Mouse (Mus musculus) olfactory bulb, adult 2 months (tissue): ENCODE results near the gene Chrm1. TPM values are rescaled to one million over a fixed set of nuclear protein-coding genes. Genes with fewer than 3 reads are reported as not detected.

Experiments
- H3K27ac ChIP-seq: fragments of 200-500 bp; 2 replicates; pipeline ENCODE4 v1.5.1; 2012; ENCODE audit warnings: low read depth, low read length; ENCODE audit not compliant: insufficient read depth
- H3K4me1 ChIP-seq: fragments of 200-500 bp; 2 replicates; pipeline ENCODE4 v1.6.1; 2012; ENCODE audit warnings: low read length; ENCODE audit not compliant: control insufficient read depth, insufficient read depth
- H3K4me3 ChIP-seq: fragments of 200-500 bp; 2 replicates; pipeline ENCODE4 v1.5.1; 2012; ENCODE audit warnings: mild to moderate bottlenecking, low read depth, low read length, moderate library complexity; ENCODE audit not compliant: insufficient read depth
- CTCF ChIP-seq: fragments of 200-500 bp; IDR thresholded peaks from 2 replicates; pipeline ENCODE4 v1.5.1; 2012; ENCODE audit warnings: low read depth, mild to moderate bottlenecking, low read length, moderate library complexity; ENCODE audit not compliant: insufficient read depth
- POLR2A ChIP-seq: fragments of 200-500 bp; IDR thresholded peaks from 2 replicates; pipeline ENCODE4 v1.6.1; 2012; ENCODE audit warnings: mild to moderate bottlenecking, low read depth, low read length, moderate library complexity; ENCODE audit not compliant: insufficient read depth
- WGBS: fragments of 180-500 bp; shearing (Covaris S2); methylation state at CpG from one replicate; pipeline ENCODE4 v1.1.7; 2018; 5-methylcytosine and 5-hydroxymethylcytosine counted together
- polyA plus RNA-seq: library from polyadenylated mRNA; stranded (reverse); fragments of >200 nt; gene quantifications from 2 replicates; pipeline ENCODE4 v1.2.4, GENCODE M21; 2012; ENCODE audit warnings: low replicate concordance; ENCODE audit not compliant: missing spikeins, insufficient read depth, insufficient read length

Gene Chrm1
- polyA plus RNA-seq, 1 experiment, result not detected

GRCm38 (mm10) chr19:8705026-8705708 is 41.6 kb downstream of the Chrm1 start:
- 82% methylated on average over 6 of the region's 6 CpGs for WGBS
- TF ChIP-seq CTCF (no peak), POLR2A (no peak)
- no peak overlapping the region for H3K27ac ChIP-seq
- no peaks in the 10 kb centered on the region for H3K4me1 ChIP-seq
- no peak overlapping the region for H3K4me3 ChIP-seq

- Histone ChIP-seq H3K4me3 (no peak overlapping the region), H3K4me1 (no peaks in the 10 kb centered on the region), H3K27ac (no peak overlapping the region)
- WGBS, result 68% methylated on average over 7 of the region's 7 CpGs
- TF ChIP-seq CTCF, result no peak
- no peak for TF ChIP-seq POLR2A
These were observed 42.6 kb downstream of the Chrm1 start for GRCm38 (mm10) chr19:8706132-8706667.

GRCm38 (mm10) chr19:8706930-8707329 is 43.3 kb downstream of the Chrm1 start:
- Histone ChIP-seq H3K4me3 (no peak overlapping the region), H3K27ac (no peak overlapping the region), H3K4me1 (peaks cover 3% of the 10 kb centered on the region; the same call in 1 of the 2 replicates)
- WGBS, result 97% methylated on average over 7 of the region's 7 CpGs
- TF ChIP-seq CTCF (no peak), POLR2A (no peak)

- Histone ChIP-seq H3K27ac (no peak overlapping the region), H3K4me3 (no peak overlapping the region)
- WGBS, result 92% methylated on average over 8 of the region's 8 CpGs
These were observed 45.4 kb downstream of the Chrm1 start for GRCm38 (mm10) chr19:8708954-8709353.

DNA sequence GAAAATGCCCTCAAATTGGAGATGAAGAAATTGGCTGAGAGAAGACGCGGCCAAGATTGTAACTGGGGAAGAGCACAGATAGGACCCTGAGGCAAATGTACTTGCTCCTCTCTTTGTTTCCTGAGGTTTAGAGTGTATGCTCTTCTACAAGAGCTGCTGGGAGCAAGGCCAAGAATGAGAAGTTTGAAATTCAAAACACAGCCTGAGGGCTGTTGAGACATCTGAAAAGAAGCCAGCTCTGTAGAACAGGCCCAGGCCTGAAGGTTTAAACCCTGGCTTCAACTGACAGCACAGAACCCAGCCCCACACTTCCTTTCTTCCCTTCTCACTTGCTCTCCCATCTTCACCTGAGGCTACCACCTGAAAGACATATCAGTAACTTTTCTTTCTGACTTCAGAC is 46.5 kb downstream of the Chrm1 start:
- 57% methylated on average over 2 of the region's 2 CpGs for WGBS
- Histone ChIP-seq H3K27ac (no peak overlapping the region), H3K4me3 (no peak overlapping the region), H3K4me1 (peaks cover 6% of the 10 kb centered on the region)
- no peak for TF ChIP-seq CTCF

More at GRCm38 (mm10) chr19:8708954-8709353, 45.4 kb downstream of the Chrm1 start:
- TF ChIP-seq CTCF, result no peak
- TF ChIP-seq POLR2A, result no peak
- peaks cover 5% of the 10 kb centered on the region for H3K4me1 ChIP-seq

DNA sequence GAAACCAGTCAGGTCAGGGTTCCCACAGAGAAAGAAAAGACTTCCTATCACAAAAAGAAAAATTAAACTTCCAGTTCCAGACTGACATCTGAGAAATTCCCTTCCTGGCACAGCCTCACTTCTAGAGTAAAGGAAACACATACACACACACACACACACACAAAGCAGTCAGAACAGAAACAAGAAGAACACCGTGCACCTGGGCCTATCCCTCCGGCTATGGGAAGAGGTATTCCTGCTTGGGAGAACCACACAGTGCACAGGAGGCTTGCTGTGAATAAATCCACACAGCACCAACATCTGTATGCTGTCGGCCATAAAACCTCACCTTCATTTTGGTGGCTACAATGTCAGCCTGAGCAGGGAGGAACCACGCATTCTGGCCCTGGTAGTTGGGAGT is 47.9 kb downstream of the Chrm1 start:
- no peak overlapping the region for H3K27ac ChIP-seq
- H3K4me3 ChIP-seq, result peak overlapping the region; percentile 9
- TF ChIP-seq POLR2A (no peak), CTCF (no peak)
- peaks cover 6% of the 10 kb centered on the region for H3K4me1 ChIP-seq
- 40% methylated on average over 4 of the region's 4 CpGs for WGBS

GRCm38 (mm10) chr19:8711949-8712869 is 48.6 kb downstream of the Chrm1 start:
- TF ChIP-seq CTCF, result no peak
- TF ChIP-seq POLR2A, result no peak
- peak overlapping the region; percentile 77 for H3K27ac ChIP-seq
- 34% methylated on average over 10 of the region's 10 CpGs for WGBS
- H3K4me1 ChIP-seq, result peaks cover 6% of the 10 kb centered on the region
- H3K4me3 ChIP-seq, result peak overlapping the region; percentile 92

GRCm38 (mm10) chr19:8712870-8713305 is 49.3 kb downstream of the Chrm1 start:
- TF ChIP-seq POLR2A, result no peak
- TF ChIP-seq CTCF, result no peak
- Histone ChIP-seq H3K27ac (peak overlapping the region; percentile 77), H3K4me1 (peaks cover 6% of the 10 kb centered on the region), H3K4me3 (peak overlapping the region; percentile 92)
- 0% methylated on average over 13 of the region's 13 CpGs for WGBS

DNA sequence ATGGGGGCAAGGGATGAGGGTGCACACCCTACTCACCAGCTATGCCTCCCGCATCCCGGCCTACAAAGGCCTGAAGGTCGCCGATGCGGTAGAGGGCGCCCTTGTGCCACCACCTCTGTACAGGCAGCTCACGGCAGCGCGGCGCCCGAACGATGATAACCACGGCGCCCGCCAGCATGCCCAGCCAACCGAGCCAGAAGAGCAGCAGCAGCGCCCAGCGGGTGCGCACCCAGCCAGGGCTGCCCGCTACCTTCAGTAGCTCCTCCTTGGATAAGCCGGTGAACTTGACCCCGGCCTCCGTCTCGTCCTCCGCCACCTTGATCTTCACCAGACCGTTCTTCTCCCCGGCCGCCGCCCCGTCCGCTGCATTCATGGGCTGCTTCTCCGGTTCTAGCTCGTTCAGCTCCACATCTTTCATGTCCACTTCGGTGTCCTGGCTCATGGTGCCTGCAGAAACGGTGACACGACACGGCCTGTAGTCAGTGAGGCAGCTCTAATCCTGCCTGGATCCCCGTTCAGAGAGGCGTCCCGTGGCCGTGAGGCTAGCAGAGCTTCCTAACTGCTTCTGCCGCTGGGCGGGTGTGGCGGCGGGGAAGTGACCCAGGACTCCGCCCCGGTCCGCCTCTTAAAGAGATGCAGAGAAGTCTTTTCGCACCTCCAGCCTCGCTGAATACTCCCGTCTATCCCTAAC is 49.9 kb downstream of the Chrm1 start:
- H3K4me3 ChIP-seq, result peak overlapping the region; percentile 92
- H3K27ac ChIP-seq, result peak overlapping the region; percentile 87
- peaks cover 6% of the 10 kb centered on the region for H3K4me1 ChIP-seq
- TF ChIP-seq CTCF (peak; percentile 74), POLR2A (peak; percentile 64)
- WGBS, result under 1% methylated on average over 51 of the region's 51 CpGs
